Mouse (Mus musculus) midbrain, embryonic 14.5 days (tissue): Measurements from ENCODE around the gene Olfr780. TPM values are rescaled to one million over a fixed set of nuclear protein-coding genes. Genes with fewer than 3 reads are reported as not detected.
"Not testable (repeated sequence)": the region's sequence is repeated elsewhere in the genome, so short reads cannot be mapped to it uniquely, and the experiment has no call there.

Experiments used
- ATAC-seq: fragments of 200-750 bp; cut with Nextera tagmentation; 2 replicates; pipeline ENCODE4 v1.8.0; 2017; ENCODE audit warnings: moderate number of reproducible peaks, moderate library complexity; ENCODE audit not compliant: low FRiP score, low TSS enrichment
- DNase-seq: peaks from one replicate; pipeline ENCODE4 v3.0.0-alpha.2; 2015
- H3K27ac ChIP-seq: fragments of 300-500 bp; sonication (generic); replicated peaks from 2 replicates; pipeline ENCODE4 v1.5.1; 2014; ENCODE audit warnings: mild to moderate bottlenecking, low read depth, low read length, moderate library complexity
- H3K27me3 ChIP-seq: fragments of 300-500 bp; sonication (generic); 2 replicates; pipeline ENCODE4 v1.6.1; 2014; ENCODE audit warnings: low read length, control low read depth, mixed read lengths; ENCODE audit not compliant: control insufficient read depth, insufficient read depth
- H3K36me3 ChIP-seq: fragments of 300-500 bp; sonication (generic); 2 replicates; pipeline ENCODE4 v1.6.1; 2014; ENCODE audit warnings: low read length, control low read depth; ENCODE audit not compliant: control insufficient read depth, insufficient read depth
- H3K4me1 ChIP-seq: fragments of 300-500 bp; sonication (generic); 2 replicates; pipeline ENCODE4 v1.6.1; 2014; ENCODE audit warnings: mild to moderate bottlenecking, antibody characterized with exemption, low read length, control low read depth; ENCODE audit not compliant: control insufficient read depth, insufficient read depth
- H3K4me2 ChIP-seq: fragments of 300-500 bp; sonication (generic); 2 replicates; pipeline ENCODE4 v1.6.1; 2014; ENCODE audit warnings: mild to moderate bottlenecking, low read length, moderate library complexity
- H3K4me3 ChIP-seq: fragments of 300-500 bp; sonication (generic); replicated peaks from 2 replicates; pipeline ENCODE4 v1.5.1; 2014; ENCODE audit warnings: low read depth, low read length
- H3K9ac ChIP-seq: fragments of 300-500 bp; sonication (generic); replicated peaks from 2 replicates; pipeline ENCODE4 v1.6.1; 2014; ENCODE audit warnings: mild to moderate bottlenecking, low read length, moderate library complexity
- H3K9me3 ChIP-seq: fragments of 300-500 bp; sonication (generic); 2 replicates; pipeline ENCODE4 v1.6.1; 2016; ENCODE audit warnings: low read length, control low read depth, mixed read lengths; ENCODE audit not compliant: control insufficient read depth
- WGBS: fragments of 180-500 bp; shearing (Covaris S2); extraction: QIAGEN DNeasy Blood & Tissue Kit; methylation state at CpG from one replicate; pipeline ENCODE4 v1.1.7; 2014; 5-methylcytosine and 5-hydroxymethylcytosine counted together
- polyA plus RNA-seq: library from polyadenylated mRNA; unstranded; fragments of >200 nt; fragmentation: Nextera tagmentation; extraction: Ambion mirVana; gene quantifications from 2 replicates; pipeline ENCODE4 v1.2.1, GENCODE M21; 2014

Olfr780 gene
- not detected in 2 replicates for polyA plus RNA-seq

DNA sequence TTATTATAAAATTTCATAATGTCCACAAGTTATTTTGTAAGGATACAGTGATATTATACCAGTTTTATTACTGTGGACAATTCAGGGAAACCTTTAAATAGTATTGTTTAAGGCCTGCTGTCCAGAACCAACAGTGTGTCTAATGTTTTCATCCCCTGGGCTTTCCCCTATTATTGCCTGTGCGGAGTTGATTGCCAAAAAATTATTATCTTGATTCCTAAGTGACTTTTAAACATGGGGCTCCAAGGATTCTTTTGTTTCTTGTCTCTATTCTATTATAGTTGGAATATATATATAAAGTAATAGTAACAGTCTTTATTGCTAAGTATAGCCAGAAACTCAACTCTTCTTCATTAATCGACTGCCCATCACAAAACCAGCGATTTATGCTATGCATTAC is at the start of gene Olfr780:
Gene Olfr780, plus strand, starts transcription at position 301 of the 400 bp plus-strand sequence.
- Histone ChIP-seq H3K9me3 (no peaks in the 10 kb centered on the region), H3K4me2 (no peak within 1 kb of the TSS), H3K27ac (no peak within 1 kb of the TSS), H3K9ac (no peak within 1 kb of the TSS), H3K36me3 (no peaks in the 10 kb centered on the region), H3K27me3 (no peaks in the 10 kb centered on the region), H3K4me1 (no peaks in the 10 kb centered on the region), H3K4me3 (no peak within 1 kb of the TSS)
- DNase-seq, result no peak
- 88% methylated on average over 3 of the region's 3 CpGs for WGBS
- no peak for ATAC-seq

DNA sequence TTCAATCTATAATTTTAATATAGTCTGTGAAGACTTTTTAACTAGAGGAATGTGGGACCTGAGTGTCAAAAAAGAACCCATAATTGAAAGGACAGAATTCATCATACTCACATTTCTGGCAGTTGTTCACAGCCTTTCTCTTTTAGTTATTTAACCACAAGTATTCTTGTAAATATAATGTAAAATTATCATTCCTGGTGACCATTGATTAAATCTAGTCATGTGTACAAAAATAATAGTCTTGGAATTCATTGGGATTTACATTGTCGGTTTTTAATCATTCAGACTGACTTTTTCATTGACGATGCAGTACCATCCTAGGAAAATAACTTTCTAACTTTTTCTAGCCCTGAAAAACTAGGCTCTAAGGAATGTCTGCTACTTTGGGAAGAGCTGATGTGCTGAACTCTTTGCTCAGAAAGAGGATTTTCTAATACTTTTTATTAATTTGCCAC is 46.8 kb upstream of the Olfr780 start, which contains the start of gene Olfr777:
Gene Olfr777, minus strand, starts transcription at position 405 of the 455 bp plus-strand sequence.
- 90% methylated on average over 2 of the region's 2 CpGs for WGBS
- Histone ChIP-seq H3K9ac (no peak within 1 kb of the TSS), H3K4me1 (no peaks in the 10 kb centered on the region), H3K36me3 (no peaks in the 10 kb centered on the region), H3K9me3 (no peaks in the 10 kb centered on the region), H3K27ac (no peak within 1 kb of the TSS), H3K27me3 (no peaks in the 10 kb centered on the region), H3K4me2 (no peak within 1 kb of the TSS), H3K4me3 (no peak within 1 kb of the TSS)
- ATAC-seq (no peak), DNase-seq (no peak)

DNA sequence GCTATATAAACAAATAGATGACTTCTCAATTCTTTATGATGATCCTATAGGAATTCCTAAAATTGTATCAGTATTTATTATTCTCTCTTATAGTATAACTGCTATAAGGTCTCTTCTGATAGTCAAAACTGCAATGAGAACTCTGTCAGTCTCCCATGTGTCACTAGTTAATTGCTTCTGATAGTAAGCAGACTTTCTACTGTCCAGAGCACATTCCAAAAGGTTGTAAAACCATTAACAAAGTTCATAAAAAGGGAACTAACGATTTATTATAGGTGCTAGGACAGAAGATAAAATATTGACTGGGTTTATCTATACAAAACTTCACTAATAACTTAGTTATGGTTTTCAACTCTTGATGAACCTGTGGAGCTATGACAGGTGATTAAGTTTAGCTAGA is 4.9 kb upstream of the Olfr780 start:
- not testable (repeated sequence) for H3K4me1 ChIP-seq, ATAC-seq, H3K9me3 ChIP-seq, H3K27me3 ChIP-seq, H3K4me2 ChIP-seq, H3K4me3 ChIP-seq, H3K9ac ChIP-seq, H3K27ac ChIP-seq, H3K36me3 ChIP-seq, DNase-seq
- WGBS, result 68% methylated on average over 1 of the region's 1 CpGs

DNA sequence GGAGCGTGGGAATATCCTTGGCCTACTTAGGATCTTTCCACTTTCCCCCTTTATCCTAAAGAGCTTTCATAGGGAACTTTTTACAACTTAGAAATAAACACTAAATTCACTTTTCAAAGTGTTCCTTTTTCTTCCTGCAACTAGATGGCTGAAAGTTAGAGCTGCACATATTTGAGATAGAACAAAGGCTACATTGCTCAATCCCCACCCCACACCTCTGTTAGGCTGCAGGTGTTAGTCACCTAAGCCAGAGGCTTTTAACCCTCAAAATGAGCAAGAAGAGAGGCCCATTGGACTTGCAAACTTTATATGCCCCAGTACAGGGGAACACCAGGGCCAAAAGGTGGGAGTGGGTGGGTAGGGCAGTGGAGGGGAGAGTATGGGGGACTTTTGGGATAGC is 4.4 kb upstream of the Olfr780 start:
- not testable (repeated sequence) for H3K4me3 ChIP-seq, H3K9me3 ChIP-seq, DNase-seq, H3K27me3 ChIP-seq, H3K9ac ChIP-seq, H3K36me3 ChIP-seq, H3K4me1 ChIP-seq, ATAC-seq, H3K27ac ChIP-seq, H3K4me2 ChIP-seq
- no CpG with 5 or more reads among the region's 1 CpGs for WGBS

DNA sequence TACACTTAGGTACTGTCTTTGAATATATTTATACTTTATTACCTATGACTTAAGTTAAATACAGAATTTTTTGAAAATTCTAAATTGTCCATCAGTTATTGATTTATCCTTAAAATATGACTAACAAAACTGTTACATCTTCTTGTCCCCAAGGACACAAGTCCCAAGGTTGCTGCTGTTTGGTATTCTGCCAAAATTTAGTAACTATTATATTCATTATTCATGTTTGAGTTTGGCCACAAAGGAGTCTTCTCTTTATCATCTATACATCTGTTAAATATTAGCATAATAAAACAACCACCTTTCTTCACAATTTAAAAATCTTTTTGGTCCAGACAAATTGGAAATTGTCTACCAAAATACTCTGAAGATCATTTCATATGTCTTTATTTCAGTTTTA is 10.6 kb downstream of the Olfr780 start, which contains the start of gene Olfr781:
Gene Olfr781, plus strand, starts transcription at position 301 of the 400 bp plus-strand sequence.
- H3K4me2 ChIP-seq, result no peak within 1 kb of the TSS
- ATAC-seq (no peak), DNase-seq (no peak)
- H3K27ac ChIP-seq, result no peak within 1 kb of the TSS
- no peak within 1 kb of the TSS for H3K4me3 ChIP-seq
- no peaks in the 10 kb centered on the region for H3K27me3 ChIP-seq
- no peaks in the 10 kb centered on the region; the same call in 1 of the 2 replicates for H3K9me3 ChIP-seq
- no peaks in the 10 kb centered on the region for H3K4me1 ChIP-seq
- no peak within 1 kb of the TSS for H3K9ac ChIP-seq
- H3K36me3 ChIP-seq, result no peaks in the 10 kb centered on the region

DNA sequence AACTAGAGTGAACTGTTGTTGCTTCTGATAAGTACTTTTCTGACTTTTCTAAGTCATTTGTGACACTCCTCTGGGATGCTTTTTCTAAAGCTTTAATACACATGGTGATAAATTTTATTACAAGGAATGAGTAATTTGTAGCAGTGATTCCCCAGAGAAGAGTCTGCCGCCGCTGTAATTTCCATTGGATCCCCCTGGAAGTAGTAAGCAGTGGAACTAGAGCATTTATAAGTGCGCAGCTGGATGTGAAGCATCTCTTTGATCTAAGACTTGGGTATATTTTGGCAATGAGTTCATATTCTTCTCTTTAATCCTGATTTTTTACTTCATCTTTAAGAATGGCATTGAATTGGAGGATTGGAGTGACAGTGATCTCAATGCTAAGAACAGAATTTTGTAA is 30.6 kb downstream of the Olfr780 start, which contains the start of gene Olfr782:
Gene Olfr782, plus strand, starts transcription at position 301 of the 400 bp plus-strand sequence.
- ATAC-seq (no peak), DNase-seq (no peak)
- no peaks in the 10 kb centered on the region for H3K36me3 ChIP-seq
- no peak within 1 kb of the TSS for H3K9ac ChIP-seq
- H3K27me3 ChIP-seq, result no peaks in the 10 kb centered on the region
- H3K4me2 ChIP-seq, result no peak within 1 kb of the TSS
- 93% methylated on average over 3 of the region's 3 CpGs for WGBS
- no peak within 1 kb of the TSS for H3K4me3 ChIP-seq
- H3K4me1 ChIP-seq, result no peaks in the 10 kb centered on the region
- H3K9me3 ChIP-seq, result no peaks in the 10 kb centered on the region
- H3K27ac ChIP-seq, result no peak within 1 kb of the TSS

DNA sequence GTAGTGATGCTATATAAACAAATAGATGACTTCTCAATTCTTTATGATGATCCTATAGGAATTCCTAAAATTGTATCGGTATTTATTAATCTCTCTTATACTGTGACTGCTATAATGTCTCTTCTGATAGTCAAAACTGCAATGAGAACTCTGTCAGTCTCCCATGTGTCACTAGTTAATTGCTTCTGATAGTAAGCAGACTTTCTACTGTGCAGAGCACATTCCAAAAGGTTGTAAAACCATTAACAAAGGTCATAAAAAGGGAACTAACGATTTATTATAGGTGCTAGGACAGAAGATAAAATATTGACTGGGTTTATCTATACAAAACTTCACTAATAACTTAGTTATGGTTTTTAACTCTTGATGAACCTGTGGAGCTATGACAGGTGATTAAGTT is 34.6 kb downstream of the Olfr780 start:
- DNase-seq, H3K4me2 ChIP-seq, H3K9ac ChIP-seq, ATAC-seq, H3K4me3 ChIP-seq, H3K4me1 ChIP-seq, H3K36me3 ChIP-seq, H3K27me3 ChIP-seq, H3K27ac ChIP-seq, H3K9me3 ChIP-seq: not testable (repeated sequence)
- 84% methylated on average over 2 of the region's 2 CpGs for WGBS

DNA sequence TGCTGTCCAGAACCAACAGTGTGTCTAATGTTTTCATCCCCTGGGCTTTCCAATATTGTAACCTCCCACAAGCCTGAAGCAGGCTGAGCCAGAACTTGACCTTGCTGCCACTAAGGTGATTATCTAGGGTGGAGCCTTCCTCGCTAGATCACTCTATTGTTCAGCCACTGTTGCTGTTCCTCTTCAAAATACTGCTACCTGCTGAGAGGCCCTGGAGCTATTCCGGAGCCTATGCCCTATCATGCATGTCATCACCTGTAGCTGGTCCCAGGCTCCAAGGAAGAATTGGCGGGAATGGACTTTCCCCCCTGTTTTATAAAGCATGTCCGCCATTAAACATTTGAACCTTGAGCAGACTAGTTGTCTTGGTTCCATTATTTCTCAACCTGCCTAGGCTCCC is 38.6 kb downstream of the Olfr780 start:
- WGBS, result 80% methylated on average over 4 of the region's 4 CpGs
- not testable (repeated sequence) for H3K9ac ChIP-seq, H3K4me3 ChIP-seq

DNA sequence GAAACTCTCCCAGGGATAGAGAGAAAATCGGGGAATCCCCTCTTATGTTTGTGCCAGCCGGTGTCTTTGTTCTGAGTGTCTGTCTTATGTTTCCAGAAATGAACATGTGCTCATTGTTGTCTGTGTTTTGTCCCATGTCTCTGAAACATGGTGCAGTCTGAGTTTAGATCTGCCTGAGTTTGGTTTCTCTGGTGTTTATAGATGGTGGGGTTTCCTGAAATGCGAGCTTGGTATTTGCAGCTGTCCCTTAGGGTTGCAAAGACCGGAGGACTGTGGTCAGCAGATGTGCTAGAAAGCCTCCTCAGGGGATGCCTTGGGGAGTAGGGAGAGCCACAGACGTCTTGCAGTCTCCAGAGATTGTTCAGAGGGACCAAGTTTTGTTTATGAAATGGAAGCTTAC is 39.4 kb downstream of the Olfr780 start:
- DNase-seq, result no peak
- WGBS, result 82% methylated on average over 5 of the region's 5 CpGs
- H3K9me3 ChIP-seq, result no peaks in the 10 kb centered on the region

More for the DNA sequence above, 38.6 kb downstream of the Olfr780 start:
- DNase-seq, H3K27me3 ChIP-seq, H3K9me3 ChIP-seq, H3K27ac ChIP-seq, ATAC-seq, H3K4me1 ChIP-seq, H3K36me3 ChIP-seq, H3K4me2 ChIP-seq: not testable (repeated sequence)

More for the DNA sequence above, 39.4 kb downstream of the Olfr780 start:
- Histone ChIP-seq H3K36me3 (no peaks in the 10 kb centered on the region), H3K4me1 (no peaks in the 10 kb centered on the region), H3K27me3 (no peaks in the 10 kb centered on the region), H3K27ac (no peak overlapping the region), H3K9ac (no peak overlapping the region), H3K4me2 (no peak overlapping the region), H3K4me3 (no peak overlapping the region)
- no peak for ATAC-seq
